Mouse (Mus musculus) adrenal gland, adult 18-20 months (tissue): ENCODE measurements around the gene Fbxo30. TPM values are rescaled to one million over a fixed set of nuclear protein-coding genes. Genes with fewer than 3 reads are reported as not detected.
"Not testable (repeated sequence)": the region's sequence is repeated elsewhere in the genome, so short reads cannot be mapped to it uniquely, and the experiment has no call there.

Experiments
- DNase-seq, 2 experiments: peaks; one replicate each; pipeline ENCODE4 v3.0.0; 2021 to 2022; ENCODE audit warnings: low spot score in 2 of 2
- long read RNA-seq, 2 experiments: library from polyadenylated mRNA; stranded (forward); transcript quantifications; one replicate each; pipeline ENCODE4 v2.0.0; 2021
- total RNA-seq, 2 experiments: library from RNA; stranded (reverse); gene quantifications; 1 replicate in 1 of 2; 2 replicates in 1 of 2; pipeline ENCODE4 v1.2.3; 2021

Gene Fbxo30
- 10 to 100 TPM; 31.3 to 31.4 TPM for total RNA-seq
- long read RNA-seq, experiment 1, full-length matches to known transcripts, result 18 of 21 reads
- long read RNA-seq, experiment 1, partial matches to known transcripts, result 3 of 21 reads
- long read RNA-seq, experiment 1, other reads (novel, unspliced or antisense), result 0 of 21 reads
- long read RNA-seq, experiment 2, full-length matches to known transcripts, result 37 of 40 reads
- long read RNA-seq, experiment 2, partial matches to known transcripts, result 2 of 40 reads
- long read RNA-seq, experiment 2, other reads (novel, unspliced or antisense), result 1 of 40 reads

- DNase-seq, result peak; percentile 92 to 94
Measured at GRCm38 (mm10) chr10:11280578-11281463, at the start of gene Fbxo30. Gene Fbxo30 (plus strand): TSS chr10:11281330.

- no peak for DNase-seq
Measured at GRCm38 (mm10) chr10:11233208-11233607, 47.9 kb upstream of the Fbxo30 start.

GRCm38 (mm10) chr10:11242988-11243387, 38.1 kb upstream of the Fbxo30 start:
- not testable (repeated sequence) for DNase-seq

DNA sequence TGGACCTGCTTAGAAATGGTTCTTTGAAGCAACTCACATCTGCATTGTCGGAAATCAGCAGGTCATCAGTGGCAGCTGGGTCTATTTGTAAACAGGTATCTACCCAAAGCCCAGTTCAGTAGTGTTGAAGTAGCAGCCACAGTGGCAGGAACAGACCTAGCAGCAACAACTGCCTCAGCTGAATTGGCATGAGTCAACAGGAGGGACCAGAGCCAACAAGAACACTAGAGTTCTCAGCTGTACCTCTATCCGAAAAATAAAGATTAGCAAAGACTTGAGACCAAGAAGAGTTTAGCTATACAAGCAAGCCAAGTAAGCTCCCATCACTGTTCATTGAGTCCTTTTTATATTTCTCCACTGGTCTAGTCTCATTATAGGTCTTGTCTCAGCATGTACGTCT, 32.9 kb upstream of the Fbxo30 start:
- no peak for DNase-seq

DNA sequence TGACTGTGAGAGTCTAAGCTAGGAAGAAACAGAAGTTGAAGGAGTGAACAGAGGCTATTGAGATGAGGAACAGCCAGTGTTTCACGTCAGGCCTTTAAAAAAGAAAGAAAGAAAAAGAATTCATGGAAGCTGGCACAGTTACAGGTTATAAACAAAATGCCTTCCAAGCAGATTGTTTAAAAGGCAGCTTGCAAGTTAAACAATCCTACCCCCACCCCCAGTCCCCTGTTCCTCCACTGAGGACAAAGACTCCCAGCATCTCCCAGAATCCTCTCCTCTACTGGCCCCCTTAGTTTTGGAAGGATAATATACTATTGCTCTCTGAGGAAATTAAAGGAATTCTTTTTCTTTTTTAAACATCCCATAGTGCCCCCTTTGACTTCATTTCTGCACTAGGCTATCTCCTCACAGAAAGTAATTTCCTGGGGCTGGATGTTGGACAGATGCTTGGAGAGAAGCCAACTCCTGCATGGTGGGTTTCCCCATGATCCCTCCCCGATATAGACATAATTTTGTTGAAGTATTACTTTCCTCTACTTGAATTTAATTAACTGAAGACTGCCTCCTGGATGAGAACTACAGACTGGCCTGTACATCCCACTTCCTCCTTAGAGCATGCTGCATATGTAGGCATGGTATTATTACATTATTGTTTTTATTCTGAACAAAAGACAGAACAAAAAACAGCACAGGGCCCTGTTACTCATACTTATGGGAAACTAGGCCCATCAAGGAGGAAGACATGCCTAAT, 30.7 kb upstream of the Fbxo30 start:
- DNase-seq, result no peak

DNA sequence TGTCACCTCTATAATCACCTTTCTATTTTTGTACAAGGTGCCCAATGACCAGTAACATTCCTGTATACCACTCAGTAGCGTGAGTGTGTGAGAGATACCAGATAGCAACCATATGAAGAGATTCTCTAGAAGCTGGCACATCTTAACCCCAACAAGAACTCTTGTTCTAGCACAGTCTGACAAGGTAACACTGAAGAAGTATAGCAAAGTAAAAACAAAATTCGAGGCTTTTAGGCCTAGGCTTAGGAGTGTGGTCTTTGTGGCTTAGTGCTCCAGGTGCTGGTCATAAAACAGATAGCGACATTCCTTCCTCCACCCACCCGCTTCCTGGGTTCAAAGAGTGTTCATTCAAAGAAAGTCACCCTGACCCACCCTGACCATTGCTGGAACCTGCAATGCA, 27.5 kb upstream of the Fbxo30 start:
- DNase-seq, result not testable (repeated sequence)

GRCm38 (mm10) chr10:11260119-11260518, 21.0 kb upstream of the Fbxo30 start:
- DNase-seq, result no peak

DNA sequence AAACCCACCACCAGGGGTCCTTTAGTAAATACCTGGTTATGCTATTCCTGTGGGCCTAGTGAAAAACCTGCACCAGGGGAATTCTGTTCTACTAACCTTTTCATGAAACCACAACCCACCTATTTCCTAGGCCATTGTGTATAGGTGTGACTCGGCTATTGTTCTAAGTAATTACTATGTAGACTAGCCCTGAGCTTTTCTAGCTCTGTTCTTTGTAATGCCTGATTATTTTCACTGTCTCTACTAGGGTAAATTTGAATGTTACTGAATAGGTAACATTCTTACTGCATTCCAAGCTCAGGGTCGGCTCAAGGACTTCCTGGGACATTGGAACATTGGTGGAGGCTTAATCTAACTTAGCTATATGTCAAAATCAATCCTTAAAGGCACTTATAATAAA, 18.8 kb upstream of the Fbxo30 start:
- not testable (repeated sequence) for DNase-seq

DNA sequence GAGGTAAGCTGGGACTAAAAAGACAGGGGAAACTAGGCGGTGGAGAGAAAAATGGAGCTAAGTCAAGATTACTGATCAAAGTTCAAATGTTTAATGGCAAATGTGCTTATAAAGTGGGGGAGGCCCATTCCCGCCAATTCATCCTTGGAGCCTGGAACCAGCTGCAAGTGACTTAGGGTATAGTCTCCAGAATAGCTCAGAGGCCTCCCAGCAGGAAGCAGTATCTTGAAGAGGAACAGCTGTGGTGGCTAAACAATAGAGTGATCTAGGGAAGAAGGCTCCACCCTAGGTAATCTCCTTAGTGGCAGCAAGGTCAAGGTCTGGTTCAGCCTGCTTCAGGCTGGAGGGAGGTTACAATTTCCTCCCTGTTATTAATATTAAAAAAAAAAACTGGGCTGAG, 17.3 kb upstream of the Fbxo30 start:
- not testable (repeated sequence) for DNase-seq

DNA sequence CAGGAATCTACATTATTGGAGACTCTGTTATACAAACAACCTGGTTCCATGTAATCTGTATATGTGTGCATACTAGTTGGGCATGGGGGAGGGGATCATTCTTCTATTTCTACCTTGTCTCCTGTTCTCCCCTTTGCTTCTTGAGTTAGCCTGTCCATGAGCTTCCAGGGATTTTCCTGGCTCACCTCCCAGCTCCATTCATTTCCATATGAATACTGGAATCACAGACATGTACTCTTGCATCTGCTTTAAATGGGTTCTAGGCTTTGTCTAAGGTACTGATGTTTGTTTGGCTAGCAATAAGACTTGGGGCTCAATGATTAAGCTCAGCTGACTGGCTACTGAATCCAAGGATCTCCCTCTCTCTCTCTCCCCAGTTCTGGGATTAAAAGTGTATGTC, 12.0 kb upstream of the Fbxo30 start:
- DNase-seq, result no peak

DNA sequence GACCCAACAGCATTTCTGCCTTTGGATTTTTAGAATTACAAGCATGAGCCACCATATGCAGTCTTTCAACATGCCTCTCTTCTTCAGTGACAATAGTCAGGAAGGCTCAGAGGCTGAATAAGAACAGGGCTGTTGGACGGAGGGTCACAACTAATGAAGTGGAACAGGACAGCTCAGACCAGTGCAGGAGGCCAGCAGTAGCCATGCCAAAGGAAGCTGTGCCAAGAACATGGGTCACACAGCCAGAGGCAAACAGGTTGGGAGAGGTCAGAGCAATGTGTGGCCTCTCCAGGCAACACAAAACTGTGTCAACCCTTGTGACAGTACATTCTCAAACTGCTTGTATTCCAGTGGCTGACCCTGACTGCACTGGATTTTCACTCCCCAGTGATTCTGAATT, 6.7 kb upstream of the Fbxo30 start:
- DNase-seq, result no peak

DNA sequence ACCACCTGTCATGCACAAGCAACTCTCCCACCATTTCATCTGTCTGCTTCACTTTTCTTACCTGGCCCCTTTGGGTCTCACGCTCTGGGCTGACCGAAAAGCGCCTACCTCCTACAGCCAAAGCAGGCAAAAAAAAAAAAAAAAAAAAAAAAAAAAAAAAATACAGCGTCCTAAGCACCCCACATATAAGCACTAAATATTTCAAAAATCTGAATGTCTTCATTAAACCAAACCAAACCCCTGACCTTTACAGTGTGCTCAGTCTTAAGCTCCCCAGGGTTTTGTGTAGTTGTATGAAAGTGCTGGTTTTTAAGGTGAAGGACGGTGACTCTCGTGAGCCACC, 924 bp upstream of the Fbxo30 start:
- no peak for DNase-seq

- DNase-seq, result peak; percentile 33 to 41
Measured at GRCm38 (mm10) chr10:11281498-11282305, 572 bp downstream of the Fbxo30 start.

DNA sequence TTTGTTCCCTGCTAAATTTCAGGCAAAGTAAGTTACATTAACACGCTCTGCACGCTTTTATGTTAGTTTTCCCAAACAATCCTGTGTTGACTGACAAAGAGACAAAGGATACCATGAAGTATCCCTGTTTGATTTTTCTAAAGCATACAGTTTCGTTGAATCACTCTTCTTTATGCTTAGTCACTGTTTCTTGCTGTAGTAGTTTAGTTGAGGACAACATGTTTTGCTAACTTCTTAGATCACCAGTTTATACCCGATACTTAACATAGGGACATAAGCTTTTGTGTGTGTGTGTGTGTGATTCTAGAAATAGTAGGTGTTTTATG, 1.1 kb downstream of the Fbxo30 start:
- DNase-seq, result no peak

DNA sequence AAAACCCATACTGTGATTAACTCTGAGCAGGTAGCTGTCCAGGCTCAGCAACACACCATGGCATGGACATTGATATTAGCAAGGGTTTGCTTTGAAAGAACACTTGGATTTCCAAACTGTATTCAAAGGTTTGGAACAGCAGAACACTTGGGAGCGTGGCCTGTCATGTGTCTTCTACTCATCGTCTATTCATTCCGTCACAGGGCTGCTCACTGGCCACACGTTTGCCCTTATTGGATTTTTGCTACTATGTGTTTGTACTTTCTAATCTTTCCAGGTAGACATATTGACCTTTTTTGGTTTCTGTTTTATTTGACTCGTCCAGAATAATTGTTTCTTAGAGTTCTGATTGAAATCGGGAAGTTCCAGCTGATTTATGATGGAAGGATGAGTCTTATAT, 17.3 kb downstream of the Fbxo30 start:
- DNase-seq, result no peak

- DNase-seq, result no peak
Measured at GRCm38 (mm10) chr10:11305365-11306053, 24.4 kb downstream of the Fbxo30 start.

DNA sequence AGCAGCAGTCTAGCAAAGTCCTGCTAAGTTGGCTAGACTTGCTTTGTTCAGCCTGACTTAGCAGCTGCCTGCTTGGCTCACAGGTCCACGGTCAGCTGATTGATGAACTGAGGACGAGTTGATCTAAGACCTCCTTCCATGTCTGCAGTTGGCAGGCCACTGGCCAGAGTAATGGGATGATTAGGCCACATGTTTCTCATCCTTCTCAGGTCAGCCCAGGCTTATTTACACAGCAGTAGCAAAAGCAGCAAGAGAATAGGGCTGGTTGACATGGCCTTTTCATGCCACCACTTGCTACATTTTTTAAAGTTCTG, 24.9 kb downstream of the Fbxo30 start:
- DNase-seq, result no peak

DNA sequence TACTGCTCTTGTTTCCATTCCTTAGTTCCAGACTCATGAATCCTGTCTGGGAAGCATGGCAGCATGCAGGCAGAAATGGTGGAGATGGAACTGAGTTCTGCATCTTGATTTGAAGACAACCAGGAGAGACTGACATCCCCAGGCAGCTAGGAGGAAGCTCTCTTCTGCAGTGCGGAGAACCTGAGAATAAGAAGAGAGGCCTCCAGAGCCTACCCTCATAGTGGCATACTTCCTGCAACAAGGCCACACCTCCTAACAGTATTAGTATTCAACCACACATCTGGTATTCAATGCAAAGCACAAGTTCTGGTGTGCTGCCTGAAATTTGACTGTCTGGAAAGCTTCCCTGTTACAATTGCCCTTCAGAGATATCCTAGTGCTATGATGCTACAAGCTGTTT, 28.7 kb downstream of the Fbxo30 start:
- no peak for DNase-seq

GRCm38 (mm10) chr10:11310481-11310880, 29.4 kb downstream of the Fbxo30 start:
- DNase-seq, result no peak

GRCm38 (mm10) chr10:11317856-11318454, 36.8 kb downstream of the Fbxo30 start:
- not testable (repeated sequence) for DNase-seq
